Mouse (Mus musculus) spleen, adult 12 weeks (tissue): ENCODE data around the gene Myo16.

ENCODE experiments used
- DNase-seq: peaks from one replicate; pipeline ENCODE4 v3.0.0; 2022; ENCODE audit warnings: low spot score

Gene Myo16

DNA sequence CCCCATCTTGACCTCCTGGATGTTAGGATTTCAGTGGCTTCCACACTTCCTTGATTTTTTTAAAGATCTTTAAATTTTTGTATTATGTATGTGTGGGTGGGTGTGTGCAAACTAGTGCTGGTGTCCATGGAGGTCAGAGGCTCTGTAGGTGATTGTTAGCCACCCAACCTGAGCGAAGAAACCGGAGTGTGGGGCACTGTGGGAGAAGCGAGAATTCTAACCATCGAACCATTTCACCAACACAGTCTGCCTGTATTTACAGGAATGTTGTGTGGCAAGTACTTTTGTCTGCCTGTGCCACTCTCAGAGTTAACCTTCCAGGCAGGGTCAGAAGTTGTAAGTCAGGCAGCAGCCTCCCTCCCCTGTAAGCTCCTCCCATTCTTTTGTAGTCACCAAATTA, 22.3 kb downstream of the Myo16 start:
- DNase-seq: no peak

DNA sequence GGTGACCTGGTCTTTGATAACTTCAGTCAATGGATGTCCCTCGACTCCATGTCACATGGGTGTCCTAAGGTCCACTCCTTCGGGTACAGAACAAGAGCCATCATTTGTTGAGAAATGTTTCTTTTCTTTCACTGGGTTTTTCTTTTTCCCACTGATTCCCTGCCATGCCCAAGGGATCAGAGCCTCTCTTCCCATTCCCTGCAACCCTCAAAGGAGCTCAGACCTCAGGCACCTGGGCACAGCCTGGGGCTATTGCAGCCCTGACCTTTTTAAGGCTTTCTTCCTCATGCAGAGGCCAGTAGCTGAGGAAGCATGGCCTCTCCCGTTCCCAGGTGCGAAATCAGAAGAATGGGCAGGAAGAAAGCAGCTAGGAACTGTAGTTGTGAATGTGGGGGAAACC, 23.4 kb downstream of the Myo16 start:
- DNase-seq: no peak

DNA sequence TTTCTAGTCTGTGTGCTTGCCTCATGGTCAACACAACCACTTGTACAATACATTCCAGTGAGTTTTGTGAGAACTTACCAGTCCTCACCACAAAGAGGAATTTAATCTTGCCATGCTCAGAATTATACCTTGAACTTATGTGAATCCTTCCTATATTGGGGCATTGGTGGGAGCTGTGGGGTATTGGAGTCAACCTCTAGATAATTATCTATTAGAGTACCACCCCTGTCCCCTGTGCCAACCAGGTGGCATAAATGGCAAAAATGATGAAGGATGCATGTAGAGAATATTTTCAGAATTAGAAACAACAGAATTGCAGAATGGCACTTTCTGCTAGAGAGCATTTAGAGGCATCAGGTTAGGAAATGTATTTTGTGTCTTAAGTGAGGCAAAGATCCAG, 25.3 kb downstream of the Myo16 start:
- DNase-seq: no peak

DNA sequence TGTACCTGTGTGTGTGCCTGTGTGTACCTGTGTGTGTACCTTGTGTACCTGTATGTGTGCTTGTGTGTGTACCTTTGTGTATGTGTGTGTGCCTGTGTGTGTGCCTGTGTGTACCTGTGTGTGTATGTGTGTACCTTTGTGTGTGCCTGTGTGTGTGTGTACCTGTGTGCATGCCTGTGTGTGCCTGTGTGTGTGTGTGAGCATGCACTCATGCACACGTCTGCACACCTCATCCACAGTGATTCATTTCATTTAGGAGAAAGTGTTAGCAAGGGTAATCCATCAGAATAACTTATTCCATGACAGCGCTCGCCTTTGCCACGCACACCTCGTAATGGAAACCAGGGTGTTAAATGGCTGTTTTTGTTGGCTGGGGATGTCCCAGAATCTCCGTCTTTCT, 36.9 kb downstream of the Myo16 start:
- no peak for DNase-seq

DNA sequence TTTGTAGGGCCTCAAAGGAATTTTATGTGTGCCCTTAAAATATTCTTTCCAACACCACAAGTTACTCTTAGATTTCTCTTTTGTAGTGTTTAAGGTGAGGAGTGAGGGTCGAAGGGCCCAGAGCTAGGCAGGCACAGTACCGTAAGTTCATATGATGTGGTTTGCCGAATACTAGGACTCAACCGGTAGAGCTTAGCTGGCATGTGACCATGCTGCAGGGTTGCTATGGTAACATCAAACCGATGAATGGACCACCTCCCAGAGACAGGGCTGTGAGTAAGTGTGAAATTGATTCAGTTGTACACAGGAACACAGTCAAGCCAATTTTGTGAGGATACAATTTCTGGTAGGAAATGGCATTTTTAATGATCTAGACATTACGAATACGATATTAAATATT, 44.5 kb downstream of the Myo16 start:
- DNase-seq: no peak

DNA sequence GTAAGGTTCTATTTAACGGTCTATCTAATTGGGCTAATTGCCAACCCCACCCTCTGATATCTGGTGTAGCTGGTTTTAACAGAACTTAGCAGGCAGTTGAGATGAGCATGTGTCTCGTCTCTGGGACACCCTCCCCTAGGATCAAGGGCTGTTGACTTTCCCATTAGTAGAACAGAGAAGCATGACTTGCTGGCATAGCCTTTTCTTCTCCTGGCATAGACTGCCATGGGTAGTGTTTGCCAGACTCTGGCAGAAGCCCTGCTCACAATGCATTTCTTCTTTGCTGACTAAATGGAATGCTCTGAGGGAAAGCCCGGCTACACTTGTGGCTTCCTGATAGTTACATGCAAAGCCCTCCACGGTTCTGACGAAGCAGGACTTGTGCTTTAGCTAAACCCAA, 45.6 kb downstream of the Myo16 start:
- no peak for DNase-seq

DNA sequence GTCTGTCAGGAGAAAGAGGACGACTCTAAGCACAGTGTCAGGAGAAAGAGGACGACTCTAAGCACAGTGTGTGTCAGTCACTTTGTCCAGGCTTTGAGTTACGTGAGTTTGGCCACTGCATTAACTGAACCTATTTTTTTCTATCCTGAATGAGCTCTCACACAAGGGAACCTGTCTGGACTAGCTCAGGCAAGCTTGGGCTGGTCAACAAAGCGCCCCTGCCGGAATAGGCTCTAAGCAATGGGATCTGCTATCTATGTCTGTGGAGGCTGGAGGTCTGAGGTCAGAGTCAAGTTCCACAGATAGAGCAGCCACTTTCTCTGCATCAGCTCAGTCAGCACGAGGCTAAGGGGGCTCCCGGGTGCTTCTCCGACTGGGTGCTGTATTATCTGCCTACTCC, 46.3 kb downstream of the Myo16 start:
- DNase-seq: no peak

DNA sequence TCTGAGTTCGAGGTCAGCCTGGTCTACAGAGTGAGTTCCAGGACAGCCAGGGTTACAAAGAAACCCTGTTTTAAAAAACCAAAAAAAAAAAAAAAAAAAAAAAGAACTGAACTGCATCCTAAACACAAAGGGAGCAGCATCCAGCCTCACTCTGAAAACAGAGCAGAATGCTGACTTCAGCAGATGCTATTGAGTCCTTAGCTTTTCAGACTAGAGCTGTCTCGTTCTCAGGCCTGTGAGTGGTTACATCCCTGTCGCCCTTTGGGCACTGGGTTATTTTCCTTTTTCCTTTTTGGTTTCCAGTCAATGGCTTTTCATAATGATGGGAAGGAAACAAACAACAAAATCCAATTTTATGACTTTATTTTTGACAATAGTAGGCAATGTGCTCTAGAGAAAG, 61.3 kb downstream of the Myo16 start:
- no peak for DNase-seq

DNA sequence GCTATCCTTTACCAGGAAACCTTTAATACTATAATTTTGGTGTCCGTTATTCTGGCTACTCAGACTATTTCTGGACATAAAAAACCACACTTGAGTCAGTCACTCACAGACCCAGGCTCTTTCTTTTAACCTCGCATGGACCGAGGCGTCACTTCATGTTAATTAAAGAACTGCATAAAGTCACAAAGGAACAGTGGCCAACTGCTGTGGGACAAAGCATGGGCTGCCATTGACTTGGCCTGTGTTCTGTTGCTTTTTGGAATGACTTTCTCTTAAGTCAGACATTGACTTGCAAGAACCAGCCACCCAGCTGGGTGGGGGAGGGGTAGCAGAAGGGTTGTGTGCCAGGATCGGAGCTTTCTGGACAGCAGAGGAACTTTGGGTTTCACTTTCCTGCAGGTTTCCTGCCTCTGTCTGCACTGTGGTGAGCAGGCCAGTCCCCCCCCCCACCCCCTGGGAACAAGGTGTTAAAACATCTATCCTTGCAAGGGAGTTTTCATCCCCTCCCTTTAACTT, 66.1 kb downstream of the Myo16 start:
- DNase-seq: no peak

DNA sequence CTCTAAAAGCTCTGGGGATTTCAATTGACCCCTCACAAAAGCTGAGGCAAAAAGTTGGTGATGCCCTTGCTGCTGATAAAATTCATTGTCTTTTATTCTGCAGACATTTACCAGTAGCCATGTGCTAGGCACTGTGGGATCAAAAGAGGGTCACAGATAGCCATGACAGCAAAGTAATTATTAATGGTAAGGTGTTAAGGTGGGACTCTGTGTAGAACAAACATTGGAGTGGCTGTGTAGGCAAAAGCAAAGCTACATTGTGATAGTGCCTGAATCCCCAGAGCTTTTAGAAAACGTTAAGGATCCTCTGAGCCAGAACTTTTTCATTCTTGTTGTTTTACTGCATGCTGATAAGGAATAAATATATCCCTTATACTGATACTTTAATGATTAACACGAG, 69.1 kb downstream of the Myo16 start:
- DNase-seq: no peak

DNA sequence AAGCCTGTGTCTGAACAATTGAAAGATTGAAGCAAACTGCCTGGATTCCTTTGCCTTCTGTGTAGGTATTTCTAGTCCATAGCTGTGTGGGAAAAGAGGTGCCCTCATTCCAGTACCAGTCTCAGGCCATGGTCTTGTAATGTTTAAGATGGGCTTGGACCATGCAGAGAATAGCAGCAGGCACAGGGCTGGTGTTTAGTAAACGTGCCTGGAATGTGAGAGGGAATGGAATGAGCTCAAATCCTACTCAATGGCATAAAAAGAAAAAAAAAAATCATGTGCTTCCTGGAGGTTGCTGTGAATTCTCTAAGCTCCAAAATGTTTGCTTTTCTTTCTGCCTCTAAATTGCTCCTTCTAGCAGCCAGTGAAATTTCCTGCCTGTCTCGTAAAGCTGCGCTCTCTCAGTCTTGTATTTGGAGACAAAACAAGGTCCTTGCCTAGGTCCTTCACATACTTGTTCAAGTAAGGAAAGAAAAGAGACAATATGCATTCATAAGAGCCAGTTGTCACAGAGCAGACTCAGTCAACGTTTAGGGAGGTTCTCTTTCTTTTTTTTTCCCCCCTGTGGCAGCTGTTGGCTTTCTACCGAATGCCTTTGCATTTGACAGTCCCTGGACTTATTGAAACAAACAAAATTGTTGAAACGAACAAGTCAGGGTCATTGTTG, 70.0 kb downstream of the Myo16 start:
- no peak for DNase-seq

DNA sequence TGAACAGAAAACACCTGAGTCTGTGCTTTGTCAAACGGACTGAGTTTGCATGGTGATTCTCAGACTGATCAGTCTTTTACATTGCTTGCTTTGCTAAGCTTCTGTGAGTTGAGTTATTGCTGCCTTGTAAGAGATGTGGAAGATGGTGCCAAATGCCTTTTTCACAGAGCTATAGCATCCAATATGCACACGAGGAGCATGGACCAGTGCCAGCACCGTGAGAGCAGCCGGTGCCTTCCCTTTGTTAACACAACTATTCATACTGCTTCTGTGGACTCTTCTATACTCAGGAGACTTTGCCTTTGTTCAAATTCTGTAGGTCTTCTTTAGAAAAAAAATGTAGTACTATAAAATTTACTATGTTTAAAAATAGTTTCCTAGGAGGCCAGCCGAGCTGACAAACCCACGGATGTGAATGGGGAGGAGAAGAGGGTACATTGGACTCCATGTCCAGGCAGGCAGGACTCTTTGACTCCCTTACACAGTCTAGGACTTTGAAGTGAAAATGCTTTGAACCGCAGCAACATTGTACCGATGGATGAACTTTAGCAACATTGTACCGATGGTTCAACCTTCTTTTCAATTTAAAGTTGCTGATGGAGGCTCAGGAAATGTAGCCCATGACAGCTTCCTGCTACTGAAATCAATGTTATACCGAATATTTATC, 70.7 kb downstream of the Myo16 start:
- no peak for DNase-seq

DNA sequence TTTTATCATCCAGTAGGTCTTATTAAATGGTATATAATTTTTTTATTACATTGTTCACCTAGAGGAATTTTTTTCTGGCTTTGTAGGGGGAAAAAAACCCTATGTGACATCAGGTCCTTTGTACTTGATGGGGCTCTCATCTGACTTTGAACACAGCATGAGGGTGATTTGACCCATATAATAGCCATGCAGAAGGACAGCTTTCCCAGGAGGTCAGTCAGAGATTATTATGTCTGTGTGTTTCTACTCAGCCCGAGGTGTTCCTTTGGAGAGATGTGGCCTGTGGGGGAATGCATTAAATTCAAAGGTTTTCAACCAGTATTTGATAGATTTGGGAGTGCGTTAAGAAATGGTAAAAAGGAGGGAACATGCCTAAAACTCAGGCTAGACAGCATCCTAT, 71.3 kb downstream of the Myo16 start:
- no peak for DNase-seq

DNA sequence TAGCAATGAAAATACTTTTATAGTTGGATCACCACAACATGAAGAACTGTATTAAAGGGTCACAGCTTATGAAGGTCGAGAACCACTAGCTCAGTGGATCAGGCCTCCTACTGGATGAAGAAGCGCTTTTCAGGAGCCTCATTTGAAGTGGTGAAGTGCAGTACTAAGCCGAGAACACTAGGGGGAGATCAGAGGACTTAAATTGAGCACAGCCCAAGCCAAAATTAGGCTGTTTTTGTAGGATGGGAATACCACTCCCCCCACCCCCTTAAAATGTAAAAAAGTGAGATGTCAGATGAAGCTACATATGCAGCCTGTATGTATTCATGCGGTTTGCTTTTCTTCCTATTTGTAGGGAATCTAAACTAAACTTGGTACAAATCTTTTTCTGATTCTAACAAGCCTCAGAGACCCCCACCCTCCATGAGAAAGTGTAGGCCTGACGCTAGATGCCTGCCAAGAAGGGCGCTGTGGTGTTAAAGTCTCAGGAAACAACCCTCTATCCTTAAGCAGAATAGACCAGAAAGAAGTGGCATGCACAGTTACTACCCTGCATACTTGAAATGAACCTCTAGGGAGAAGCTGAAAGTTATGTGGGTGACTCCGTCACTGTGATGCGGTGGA, 77.1 kb downstream of the Myo16 start:
- no peak for DNase-seq

DNA sequence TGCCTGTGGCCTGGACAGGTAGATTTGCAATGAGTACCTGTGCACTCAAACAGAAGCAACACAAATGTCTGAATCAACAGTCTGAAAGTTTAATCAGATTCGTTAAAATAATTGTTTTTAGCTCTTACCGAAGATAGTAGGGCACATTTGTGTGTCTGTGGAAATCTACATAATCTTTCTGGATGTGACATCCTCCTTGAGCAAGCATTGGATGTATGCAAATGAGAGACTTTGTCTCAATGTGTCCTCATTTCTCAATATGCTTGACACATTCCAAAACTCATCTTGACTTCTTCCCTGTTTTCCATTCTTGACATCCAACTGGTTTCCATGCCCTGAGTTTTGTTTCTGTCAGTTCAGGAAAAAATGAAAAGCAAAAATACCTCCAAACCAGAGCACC, 80.8 kb downstream of the Myo16 start:
- no peak for DNase-seq

DNA sequence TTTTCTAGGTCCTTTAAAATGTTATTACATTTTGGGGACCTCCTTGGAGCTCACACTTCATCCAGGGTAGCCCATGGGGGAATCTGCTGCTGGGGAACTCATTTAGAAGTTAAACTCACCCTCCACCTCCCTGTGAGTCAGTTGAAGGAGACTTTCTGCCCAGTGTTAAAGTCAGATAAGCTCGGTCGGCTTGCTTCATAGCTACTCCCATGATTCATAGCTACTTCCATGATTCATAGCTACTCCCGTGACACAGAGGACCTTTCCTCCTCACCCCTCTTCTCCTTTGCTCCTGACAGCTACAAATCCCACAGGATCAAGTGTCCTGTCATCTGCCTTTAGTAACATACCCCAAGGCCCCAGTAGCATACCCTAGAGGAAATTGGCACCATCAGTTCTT, 89.6 kb downstream of the Myo16 start:
- no peak for DNase-seq

DNA sequence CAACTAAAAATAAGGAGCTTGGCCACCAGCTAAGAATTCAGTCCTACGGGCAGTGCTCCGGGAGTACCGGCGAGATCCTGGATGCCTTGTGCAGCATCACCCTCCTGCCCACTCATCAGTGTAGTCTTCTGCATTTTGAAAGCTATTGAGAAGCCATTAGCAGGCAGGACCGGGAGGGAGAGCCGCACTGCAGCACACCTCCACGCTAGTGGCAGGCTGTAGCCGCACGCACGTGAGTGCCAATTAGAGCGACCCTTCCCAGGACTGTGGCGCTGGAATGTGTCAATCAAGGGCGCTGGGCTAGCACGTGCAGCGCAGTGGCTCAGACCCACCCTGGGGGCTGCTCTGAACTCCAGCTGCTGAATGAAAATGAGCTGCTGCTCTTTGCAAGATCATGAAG, 95.4 kb downstream of the Myo16 start:
- DNase-seq: no peak

DNA sequence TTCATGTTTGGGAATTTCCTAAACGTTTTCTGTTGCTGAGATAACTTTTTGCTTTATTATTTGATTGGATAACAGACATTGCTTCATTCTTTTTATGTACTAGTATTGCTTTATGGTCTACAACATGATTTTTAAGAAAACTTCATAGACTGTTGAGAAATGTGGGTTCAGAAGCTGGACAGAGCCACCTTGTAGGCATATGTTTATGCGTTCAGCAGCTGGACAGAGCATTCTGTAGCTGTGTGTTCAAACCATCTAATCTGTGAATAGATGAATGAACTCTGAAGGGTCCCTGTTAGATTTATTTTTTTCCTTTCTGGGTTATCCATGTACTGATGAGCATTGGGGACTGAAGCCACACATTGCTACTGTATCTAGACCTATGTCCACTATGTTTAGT, 102.0 kb downstream of the Myo16 start:
- DNase-seq: no peak

DNA sequence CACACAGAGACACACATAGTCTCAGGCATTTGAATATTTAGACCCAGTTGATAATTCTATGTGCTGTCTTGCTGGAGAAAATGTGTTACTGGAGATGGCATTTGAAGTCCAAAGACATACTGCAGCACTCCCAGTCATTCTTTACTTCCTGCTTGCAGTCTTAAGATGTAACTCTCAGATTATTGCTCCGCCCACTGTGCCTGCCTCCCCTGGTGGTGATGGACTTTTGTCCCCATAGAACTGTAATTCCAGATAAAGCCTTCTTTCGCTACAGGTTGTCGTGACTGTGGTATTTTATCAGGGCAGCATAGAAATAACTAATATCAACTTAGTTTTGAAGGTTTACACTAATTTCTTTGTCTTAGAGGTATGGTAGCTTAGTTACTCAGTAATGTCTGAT, 102.9 kb downstream of the Myo16 start:
- no peak for DNase-seq

DNA sequence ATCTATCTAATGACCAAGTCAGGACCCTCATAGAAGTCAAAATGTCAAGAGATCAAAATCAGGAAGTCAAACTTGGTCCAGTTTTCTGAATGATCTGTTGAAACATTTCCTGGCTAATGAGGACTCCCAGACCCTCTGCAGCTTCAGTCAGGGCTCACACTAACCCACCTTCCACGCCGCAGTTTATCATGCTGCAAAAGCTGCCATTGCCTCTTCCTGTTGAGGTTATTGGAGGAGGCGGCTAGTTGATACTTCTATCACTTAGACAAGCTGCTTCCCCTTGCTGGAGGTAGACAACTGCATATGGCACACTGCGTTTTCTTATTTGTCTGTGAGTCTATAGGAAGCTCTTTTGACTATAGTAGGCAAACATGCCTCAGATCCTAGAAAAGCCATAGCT, 116.4 kb downstream of the Myo16 start:
- DNase-seq: no peak

DNA sequence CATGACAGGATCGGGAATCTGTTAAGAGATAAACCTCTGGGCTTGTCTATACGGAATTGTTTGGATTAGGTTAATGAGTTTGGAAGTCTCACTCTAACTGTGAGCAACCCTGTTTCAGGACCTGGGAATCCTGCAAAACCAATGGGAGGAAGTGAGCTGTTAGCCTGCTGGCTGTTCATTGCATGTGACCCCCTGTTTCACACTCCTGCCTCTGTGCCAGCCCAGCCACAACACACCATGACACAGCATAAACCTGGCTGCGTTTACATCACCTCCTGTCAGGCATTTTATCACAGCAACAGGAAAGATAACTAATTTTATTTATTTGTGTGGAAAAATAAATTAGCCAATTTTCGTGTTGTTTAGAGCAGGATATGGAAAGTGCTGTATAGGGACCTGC, 138.9 kb downstream of the Myo16 start:
- DNase-seq: no peak

DNA sequence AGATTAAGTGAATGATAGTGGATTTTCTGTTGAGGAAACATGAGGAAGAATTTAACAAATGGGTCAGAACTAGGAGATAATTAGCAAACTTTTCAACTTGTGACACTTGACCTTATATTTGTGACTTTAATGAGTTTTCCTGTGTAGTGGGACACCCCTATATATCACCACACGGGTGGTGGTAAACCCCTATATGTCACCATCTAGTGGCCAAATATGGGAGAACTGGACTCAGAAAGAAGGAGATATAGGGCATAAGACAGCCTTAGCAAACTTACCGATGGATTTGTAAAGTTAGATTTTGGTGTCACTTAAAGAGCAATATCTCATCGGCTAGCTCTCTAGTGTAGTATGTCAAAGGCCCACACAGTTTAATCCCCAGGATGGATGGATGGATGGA, 147.1 kb downstream of the Myo16 start:
- DNase-seq: no peak

DNA sequence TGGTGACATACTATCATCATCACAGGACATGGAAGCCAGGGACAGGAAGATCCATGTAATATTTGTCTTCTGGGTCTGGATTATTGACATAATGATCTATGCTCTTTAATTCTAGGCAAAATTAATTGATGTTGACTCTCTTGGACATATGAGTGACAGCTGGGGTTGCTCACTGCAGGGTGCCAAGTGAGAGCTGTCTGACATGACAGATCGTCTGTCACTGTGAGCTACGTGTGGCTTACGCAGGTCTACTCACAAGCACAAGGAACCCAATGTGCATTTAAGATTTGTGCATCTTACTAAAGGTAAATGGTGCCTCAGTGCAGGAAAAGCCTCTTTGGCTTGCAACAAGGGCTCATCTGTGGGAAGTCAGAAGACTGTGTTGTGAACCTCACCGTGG, 149.3 kb downstream of the Myo16 start:
- no peak for DNase-seq

DNA sequence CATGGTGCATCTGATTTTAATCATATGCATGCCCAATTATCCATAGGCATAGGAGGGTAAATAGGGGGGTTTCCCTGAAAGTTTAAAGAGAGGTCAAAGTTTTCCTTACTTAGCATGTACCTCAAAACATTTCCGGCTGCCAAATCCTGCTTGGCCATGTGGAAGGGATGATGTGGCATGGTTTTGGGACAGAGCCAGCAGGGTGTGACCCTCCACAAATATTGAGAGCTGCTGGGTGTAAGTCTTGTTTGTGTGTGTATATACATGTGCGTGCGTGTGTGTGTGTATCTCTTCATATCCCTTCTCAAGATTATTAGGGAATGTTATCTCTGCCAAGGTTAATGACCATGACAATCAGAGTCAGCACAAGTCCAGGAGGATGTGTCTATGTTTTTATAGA, 150.3 kb downstream of the Myo16 start:
- no peak for DNase-seq
